Mouse (Mus musculus): ENCODE data around the gene Ceacam12.
"Not testable (repeated sequence)": the region's sequence is repeated elsewhere in the genome, so short reads cannot be mapped to it uniquely, and the experiment has no call there.

Ceacam12 gene

DNA sequence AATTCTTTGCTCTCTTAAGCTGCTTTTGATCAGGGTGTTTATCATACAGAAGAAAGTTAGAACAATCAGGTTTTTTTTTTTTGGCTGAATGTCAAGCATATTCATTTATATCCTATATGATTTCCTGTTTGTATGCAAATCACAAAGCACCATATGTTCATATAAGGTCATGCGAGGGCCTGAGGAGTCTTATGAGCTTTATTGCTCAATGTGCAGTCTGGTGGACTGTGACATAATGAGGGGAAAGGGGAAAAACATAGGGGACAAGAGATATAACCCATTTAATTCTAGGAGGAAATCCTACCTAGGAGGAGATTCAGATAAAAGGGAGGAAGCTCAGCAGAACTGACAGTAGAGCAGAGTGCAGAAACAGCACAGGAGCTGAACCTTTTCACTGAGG is at the start of gene Ceacam12:
Gene Ceacam12, plus strand, starts transcription at position 301 of the 400 bp plus-strand sequence.
- no peak for DNase-seq (ENCODE audit: low read depth)

DNA sequence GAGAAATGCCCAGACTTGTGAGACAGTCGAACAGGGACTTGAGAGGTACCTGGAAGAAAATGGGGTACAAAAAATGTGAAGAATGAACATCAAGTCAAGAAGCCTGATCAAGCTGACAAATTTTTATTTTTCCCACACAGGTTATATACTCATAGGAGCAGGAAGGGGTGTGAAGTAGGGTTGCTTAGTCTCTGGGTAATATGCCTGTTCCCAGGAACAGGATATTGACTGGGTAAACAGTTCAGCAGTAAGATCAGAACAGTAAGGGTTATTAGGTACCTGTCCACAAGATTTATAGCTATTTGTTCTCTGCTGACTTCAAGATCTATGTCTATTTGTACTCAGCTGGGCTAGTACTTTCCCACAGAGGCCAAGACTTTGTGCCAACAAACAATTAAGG is 8.1 kb downstream of the Ceacam12 start:
- not testable (repeated sequence) for DNase-seq (ENCODE audit: low read depth)

DNA sequence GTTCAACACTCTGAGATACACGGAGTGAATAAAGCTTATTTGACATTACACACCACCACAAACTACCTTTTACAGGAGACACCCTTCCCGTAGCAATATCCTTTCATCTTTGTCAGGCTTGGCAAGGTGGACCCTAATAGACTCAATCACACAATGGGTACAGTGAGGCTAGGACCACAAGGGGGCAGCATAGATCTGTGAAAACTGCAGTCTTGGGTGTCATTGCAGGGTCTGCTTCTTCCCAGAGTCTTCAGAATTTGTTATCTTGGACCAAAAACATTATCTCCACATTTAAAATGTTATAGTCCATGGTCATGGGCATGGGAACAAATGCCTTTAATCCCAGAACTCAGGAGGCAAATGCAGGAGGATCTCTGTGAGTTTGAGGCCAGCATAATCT is 35.1 kb downstream of the Ceacam12 start:
- DNase-seq (ENCODE audit: low read depth) = no peak

Measured in induced T-regulatory cell, adult 2 months (primary cell).